Mouse (Mus musculus): Measurements from ENCODE around the gene Nacc1.

DNA sequence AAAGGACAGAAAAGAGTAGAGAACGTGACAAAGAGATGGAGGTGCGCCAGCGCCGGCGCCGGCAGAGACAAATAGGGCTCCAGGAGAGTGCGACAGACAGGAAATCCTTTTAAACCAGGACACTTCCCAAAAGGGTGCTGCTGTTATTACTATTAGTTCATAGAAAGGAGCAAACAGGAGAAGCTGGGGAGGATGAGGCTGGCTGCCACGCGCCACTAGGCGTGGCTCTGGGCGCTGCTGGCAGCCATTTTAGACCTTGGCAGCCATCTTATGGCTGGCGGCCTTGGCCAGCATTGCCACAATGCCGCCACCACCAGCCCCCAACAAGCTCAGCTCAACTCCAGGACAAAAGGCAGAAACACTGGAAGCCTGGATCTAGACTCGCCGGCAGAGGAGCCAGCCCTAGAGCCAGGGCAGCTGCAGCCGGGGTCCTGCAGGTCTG, 42.3 kb upstream of the Nacc1 start:
- TF ChIP-seq CTCF (IDR thresholded peaks at IDR 0.05; ENCODE audit: borderline replicate concordance, insufficient read depth, low read length) (no peak), POLR2A (IDR thresholded peaks at IDR 0.05; ENCODE audit: low read depth, low read length) (no peak)

All from embryonic fibroblast, embryonic 13.5 days (primary cell).